Mouse (Mus musculus): ENCODE results near the gene Cd300c. TPM values are rescaled to one million over a fixed set of nuclear protein-coding genes. Genes with fewer than 3 reads are reported as not detected.
"Not testable (repeated sequence)": the region's sequence is repeated elsewhere in the genome, so short reads cannot be mapped to it uniquely, and the experiment has no call there.

Cd300c gene
- 0.18 TPM in 1 of 2 replicates, not detected in the other for polyA plus RNA-seq (2012; rRNA removed)
- polyA plus RNA-seq (2014; fragmentation: Nextera tagmentation; extraction: Ambion mirVana) = not detected in 2 replicates

GRCm38 (mm10) chr11:114968752-114969207 is at the start of gene Cd300c:
TSS of gene Cd300c (minus strand) at chr11:114969157.
- DNase-seq (ENCODE audit: low read depth in 3 of 3, low spot score in 3 of 3) = no peak
- 51% methylated on average over 9 of the region's 9 CpGs for WGBS (ENCODE audit: insufficient replicate concordance)

GRCm38 (mm10) chr11:115016093-115016492 is 47.1 kb upstream of the Cd300c start, which contains the start of gene Cd300ld2:
TSS of gene Cd300ld2 (minus strand) at chr11:115016193.
- not testable (repeated sequence) for H3K9ac ChIP-seq (replicated peaks); H3K9me3 ChIP-seq (ENCODE audit: control insufficient read depth, low read length); H3K27ac ChIP-seq; DNase-seq (ENCODE audit: low read depth in 3 of 3, low spot score in 3 of 3); H3K4me2 ChIP-seq (ENCODE audit: low read depth); ATAC-seq (ENCODE audit: insufficient read depth); H3K4me1 ChIP-seq (replicated peaks; ENCODE audit: control insufficient read depth in 2 of 2, insufficient read depth in 2 of 2, low read length in 1 of 2); H3K27me3 ChIP-seq (ENCODE audit: control insufficient read depth, insufficient read depth, low read length); H3K4me3 ChIP-seq (ENCODE audit: insufficient read depth in 1 of 2, low read depth in 2 of 2, low read length in 2 of 2); H3K36me3 ChIP-seq (replicated peaks; ENCODE audit: control insufficient read depth, insufficient read depth, low read depth)
- WGBS (ENCODE audit: insufficient replicate concordance) = no CpG with 5 or more reads among the region's 7 CpGs

More at GRCm38 (mm10) chr11:114968752-114969207, at the start of gene Cd300c:
- Histone ChIP-seq H3K9me3 (ENCODE audit: control insufficient read depth, low read length) (no peaks in the 10 kb centered on the region; the same call in 1 of the 2 replicates), H3K36me3 (replicated peaks; ENCODE audit: control insufficient read depth, insufficient read depth, low read depth) (no peaks in the 10 kb centered on the region), H3K4me3 (ENCODE audit: insufficient read depth in 1 of 2, low read depth in 2 of 2, low read length in 2 of 2) (no peak within 1 kb of the TSS), H3K27me3 (ENCODE audit: control insufficient read depth, insufficient read depth, low read length) (no peaks in the 10 kb centered on the region), H3K27ac (no peak within 1 kb of the TSS), H3K9ac (replicated peaks) (no peak within 1 kb of the TSS), H3K4me2 (ENCODE audit: low read depth) (no peak within 1 kb of the TSS), H3K4me1 (replicated peaks; ENCODE audit: control insufficient read depth in 2 of 2, insufficient read depth in 2 of 2, low read length in 1 of 2) (no peaks in the 10 kb centered on the region)
- ATAC-seq (ENCODE audit: insufficient read depth) = no peak
- TF ChIP-seq CTCF (IDR thresholded peaks at IDR 0.05; ENCODE audit: low read depth) (no peak), EP300 (IDR thresholded peaks at IDR 0.05; ENCODE audit: low read depth) (no peak)

- Histone ChIP-seq H3K36me3 (replicated peaks; ENCODE audit: control insufficient read depth, insufficient read depth, low read depth) (no peaks in the 10 kb centered on the region), H3K9ac (replicated peaks) (no peak overlapping the region), H3K4me3 (ENCODE audit: insufficient read depth in 1 of 2, low read depth in 2 of 2, low read length in 2 of 2) (no peak overlapping the region), H3K9me3 (ENCODE audit: control insufficient read depth, low read length) (no peaks in the 10 kb centered on the region), H3K27me3 (ENCODE audit: control insufficient read depth, insufficient read depth, low read length) (no peaks in the 10 kb centered on the region), H3K4me2 (ENCODE audit: low read depth) (no peak overlapping the region), H3K4me1 (replicated peaks; ENCODE audit: control insufficient read depth in 2 of 2, insufficient read depth in 2 of 2, low read length in 1 of 2) (no peaks in the 10 kb centered on the region), H3K27ac (no peak overlapping the region)
- DNase-seq (ENCODE audit: low read depth in 3 of 3, low spot score in 3 of 3) (no peak), ATAC-seq (ENCODE audit: insufficient read depth) (no peak)
- no peak for TF ChIP-seq CTCF (IDR thresholded peaks at IDR 0.05; ENCODE audit: low read depth)
- TF ChIP-seq EP300 (IDR thresholded peaks at IDR 0.05; ENCODE audit: low read depth) = no peak
- WGBS (ENCODE audit: insufficient replicate concordance) = 22% methylated on average over 5 of the region's 5 CpGs
Measured at GRCm38 (mm10) chr11:115004070-115004469, 35.1 kb upstream of the Cd300c start.

- H3K27ac ChIP-seq = no peak within 1 kb of the TSS
- H3K27me3 ChIP-seq (ENCODE audit: control insufficient read depth, insufficient read depth, low read length) = no peaks in the 10 kb centered on the region
- WGBS (ENCODE audit: insufficient replicate concordance) = 29% methylated on average over 7 of the region's 7 CpGs
- DNase-seq (ENCODE audit: low read depth in 3 of 3, low spot score in 3 of 3) (no peak), ATAC-seq (ENCODE audit: insufficient read depth) (no peak)
- H3K36me3 ChIP-seq (replicated peaks; ENCODE audit: control insufficient read depth, insufficient read depth, low read depth) = no peaks in the 10 kb centered on the region
- no peak within 1 kb of the TSS for H3K9ac ChIP-seq (replicated peaks)
- TF ChIP-seq CTCF (IDR thresholded peaks at IDR 0.05; ENCODE audit: low read depth) = no peak
- no peak for TF ChIP-seq EP300 (IDR thresholded peaks at IDR 0.05; ENCODE audit: low read depth)
- H3K4me2 ChIP-seq (ENCODE audit: low read depth) = no peak within 1 kb of the TSS
- no peak within 1 kb of the TSS for H3K4me3 ChIP-seq (ENCODE audit: insufficient read depth in 1 of 2, low read depth in 2 of 2, low read length in 2 of 2)
- no peaks in the 10 kb centered on the region for H3K9me3 ChIP-seq (ENCODE audit: control insufficient read depth, low read length)
- H3K4me1 ChIP-seq (replicated peaks; ENCODE audit: control insufficient read depth in 2 of 2, insufficient read depth in 2 of 2, low read length in 1 of 2) = no peaks in the 10 kb centered on the region
Measured at GRCm38 (mm10) chr11:115001474-115002040, 32.6 kb upstream of the Cd300c start, which contains the start of gene Cd300c2. TSS of gene Cd300c2 (minus strand) at chr11:115001880.

- Histone ChIP-seq H3K9me3 (ENCODE audit: control insufficient read depth, low read length) (no peaks in the 10 kb centered on the region), H3K36me3 (replicated peaks; ENCODE audit: control insufficient read depth, insufficient read depth, low read depth) (no peaks in the 10 kb centered on the region), H3K27ac (no peak within 1 kb of the TSS), H3K4me1 (replicated peaks; ENCODE audit: control insufficient read depth in 2 of 2, insufficient read depth in 2 of 2, low read length in 1 of 2) (no peaks in the 10 kb centered on the region), H3K9ac (replicated peaks) (no peak within 1 kb of the TSS), H3K4me3 (ENCODE audit: insufficient read depth in 1 of 2, low read depth in 2 of 2, low read length in 2 of 2) (no peak within 1 kb of the TSS), H3K4me2 (ENCODE audit: low read depth) (no peak within 1 kb of the TSS), H3K27me3 (ENCODE audit: control insufficient read depth, insufficient read depth, low read length) (no peaks in the 10 kb centered on the region)
- no peak for DNase-seq (ENCODE audit: low read depth in 3 of 3, low spot score in 3 of 3)
- 22% methylated on average over 4 of the region's 4 CpGs for WGBS (ENCODE audit: insufficient replicate concordance)
- ATAC-seq (ENCODE audit: insufficient read depth) = no peak
- TF ChIP-seq CTCF (IDR thresholded peaks at IDR 0.05; ENCODE audit: low read depth) = no peak
- no peak for TF ChIP-seq EP300 (IDR thresholded peaks at IDR 0.05; ENCODE audit: low read depth)
Measured at GRCm38 (mm10) chr11:114989793-114990192, 20.8 kb upstream of the Cd300c start, which contains the start of gene Cd300ld. TSS of gene Cd300ld (minus strand) at chr11:114989922.

Measured in liver, embryonic 14.5 days (tissue).